Mouse (Mus musculus) layer of hippocampus, adult 8-10 months (tissue): ENCODE measurements around the gene Fhl1. TPM values are rescaled to one million over a fixed set of nuclear protein-coding genes. Genes with fewer than 3 reads are reported as not detected.

ENCODE experiments used
- DNase-seq, 2 experiments: peaks; one replicate each; pipeline ENCODE4 v3.0.0; 2022; ENCODE audit warnings: low spot score in 2 of 2
- total RNA-seq, 4 experiments: library from RNA; stranded (reverse); gene quantifications; 2 replicates each; pipeline ENCODE4 v1.2.4; 2022

Gene Fhl1
- total RNA-seq, 4 experiments from 2014 or later = 77.8 to 104 (median 90.7) TPM

GRCm38 (mm10) chrX:56752144-56752543 lies 20.6 kb downstream of the Fhl1 start:
- DNase-seq = no peak

GRCm38 (mm10) chrX:56753317-56754289 lies 22.0 kb downstream of the Fhl1 start:
- DNase-seq = peak; percentile 25 to 44

GRCm38 (mm10) chrX:56755646-56756045 lies 24.1 kb downstream of the Fhl1 start:
- DNase-seq = no peak

- no peak for DNase-seq
Observed at GRCm38 (mm10) chrX:56756352-56756751, 24.8 kb downstream of the Fhl1 start.

- DNase-seq = no peak
Observed at GRCm38 (mm10) chrX:56760257-56760760, 28.7 kb downstream of the Fhl1 start.

GRCm38 (mm10) chrX:56769838-56770237 lies 38.3 kb downstream of the Fhl1 start:
- DNase-seq = no peak

GRCm38 (mm10) chrX:56771751-56772150 lies 40.2 kb downstream of the Fhl1 start:
- DNase-seq = no peak

- no peak for DNase-seq
Observed at GRCm38 (mm10) chrX:56773329-56773728, 41.7 kb downstream of the Fhl1 start.

GRCm38 (mm10) chrX:56786281-56787061 lies 54.9 kb downstream of the Fhl1 start:
- no peak for DNase-seq

- no peak for DNase-seq
Observed at GRCm38 (mm10) chrX:56787486-56787885, 55.9 kb downstream of the Fhl1 start.

- DNase-seq = no peak
Observed at GRCm38 (mm10) chrX:56790591-56790990, 59.0 kb downstream of the Fhl1 start.

GRCm38 (mm10) chrX:56791268-56791667 lies 59.7 kb downstream of the Fhl1 start:
- peak; percentile 26 to 50 for DNase-seq

GRCm38 (mm10) chrX:56821765-56822603 lies 90.4 kb downstream of the Fhl1 start, which contains the start of gene Map7d3:
TSS of gene Map7d3 (minus strand) at chrX:56822326.
- DNase-seq = no peak

- DNase-seq = no peak
Observed at GRCm38 (mm10) chrX:56827492-56827891, 95.9 kb downstream of the Fhl1 start.

- no peak for DNase-seq
Observed at GRCm38 (mm10) chrX:56835842-56836241, 104.3 kb downstream of the Fhl1 start.

GRCm38 (mm10) chrX:56839369-56839768 lies 107.8 kb downstream of the Fhl1 start:
- DNase-seq = peak in 1 of 2 experiments; percentile 7

GRCm38 (mm10) chrX:56841255-56841654 lies 109.7 kb downstream of the Fhl1 start:
- DNase-seq = peak in 1 of 2 experiments; percentile 2
